Mouse (Mus musculus) liver, embryonic 14.5 days (tissue): ENCODE measurements at regions not wholly inside any gene's neighbourhood (a gene's known extent, or its start where the extent isn't known, plus 50 kb on each side); places are given as distances from the start of the nearest gene placed in this dataset.
A peak's percentile ranks its signal among the peaks of the same experiment; 100 is the strongest.

Source experiments
- ATAC-seq: fragments of 200-750 bp; cut with Nextera tagmentation; 2 replicates; pipeline ENCODE4 v1.8.0; 2017; ENCODE audit warnings: moderate number of reproducible peaks, mild to moderate bottlenecking, moderate library complexity; ENCODE audit not compliant: insufficient read depth
- DNase-seq, 3 experiments: peaks; one replicate each; pipeline ENCODE4 v3.0.0-alpha.2; 2012 to 2013; ENCODE audit warnings: low read depth in 3 of 3, low spot score in 3 of 3
- H3K27ac ChIP-seq: fragments of 300-500 bp; sonication (generic); 2 replicates; pipeline ENCODE4 v1.5.1; 2014; ENCODE audit warnings: moderate library complexity, mild to moderate bottlenecking, control low read depth, inconsistent platforms
- H3K27me3 ChIP-seq: fragments of 300-500 bp; sonication (generic); 2 replicates; pipeline ENCODE4 v1.6.1; 2014; ENCODE audit warnings: mild to moderate bottlenecking, low read length, moderate library complexity; ENCODE audit not compliant: control insufficient read depth, insufficient read depth
- H3K36me3 ChIP-seq: fragments of 300-500 bp; sonication (generic); replicated peaks from 2 replicates; pipeline ENCODE4 v1.6.1; 2014; ENCODE audit warnings: low read depth; ENCODE audit not compliant: control insufficient read depth, insufficient read depth
- H3K4me1 ChIP-seq, 2 experiments: fragments of 200-500 bp in 1 of 2; fragments of 300-500 bp in 1 of 2; sonication (generic) in 1 of 2; replicated peaks; 2 replicates each; pipeline ENCODE4 v1.6.1; 2012 to 2014; ENCODE audit warnings: antibody characterized with exemption in 1 of 2, inconsistent platforms in 1 of 2, low read length in 1 of 2; ENCODE audit not compliant: control insufficient read depth in 2 of 2, insufficient read depth in 2 of 2
- H3K4me2 ChIP-seq: fragments of 300-500 bp; sonication (generic); 2 replicates; pipeline ENCODE4 v1.6.1; 2014; ENCODE audit warnings: low read depth, mild to moderate bottlenecking, control low read depth, moderate library complexity
- H3K4me3 ChIP-seq, 2 experiments: fragments of 200-500 bp in 1 of 2; fragments of 300-500 bp in 1 of 2; sonication (generic) in 1 of 2; 2 replicates each; pipeline ENCODE4 v1.5.1; 2012 to 2014; ENCODE audit warnings: low read depth in 2 of 2, low read length in 2 of 2, mild to moderate bottlenecking in 2 of 2, control low read depth in 1 of 2, inconsistent platforms in 1 of 2, moderate library complexity in 1 of 2; ENCODE audit not compliant: insufficient read depth in 1 of 2
- H3K9ac ChIP-seq: fragments of 300-500 bp; sonication (generic); replicated peaks from 2 replicates; pipeline ENCODE4 v1.6.1; 2014; ENCODE audit warnings: mild to moderate bottlenecking, control low read depth, moderate library complexity
- H3K9me3 ChIP-seq: fragments of 300-500 bp; sonication (generic); 2 replicates; pipeline ENCODE4 v1.6.1; 2016; ENCODE audit warnings: low read length, mixed read lengths; ENCODE audit not compliant: control insufficient read depth
- CTCF ChIP-seq: IDR thresholded peaks from 2 replicates; pipeline ENCODE4 v1.5.1; 2016; ENCODE audit warnings: antibody characterized with exemption, low read depth, control low read depth
- EP300 ChIP-seq: IDR thresholded peaks from 2 replicates; pipeline ENCODE4 v1.6.1; 2016; ENCODE audit warnings: antibody characterized with exemption, low read depth
- WGBS: fragments of 180-500 bp; shearing (Covaris S2); extraction: QIAGEN DNeasy Blood & Tissue Kit; methylation state at CpG from one replicate; pipeline ENCODE4 v1.1.7; 2014; ENCODE audit not compliant: insufficient replicate concordance; 5-methylcytosine and 5-hydroxymethylcytosine counted together

- H3K27ac ChIP-seq = no peak overlapping the region
- no peak for ATAC-seq
Observed at GRCm38 (mm10) chr10:65084446-65084845, 994.4 kb upstream of the Lrrtm3 start.

GRCm38 (mm10) chr10:65081638-65082037 lies 991.6 kb upstream of the Lrrtm3 start:
- Histone ChIP-seq H3K36me3 (no peaks in the 10 kb centered on the region), H3K4me1 (no peaks in the 10 kb centered on the region), H3K27ac (no peak overlapping the region), H3K9me3 (no peaks in the 10 kb centered on the region), H3K27me3 (no peaks in the 10 kb centered on the region), H3K4me3 (no peak overlapping the region), H3K4me2 (no peak overlapping the region), H3K9ac (no peak overlapping the region)
- TF ChIP-seq EP300 = no peak
- no peak for TF ChIP-seq CTCF
- 59% methylated on average over 1 of the region's 1 CpGs for WGBS
- DNase-seq = no peak
- ATAC-seq = no peak

More at GRCm38 (mm10) chr10:65084446-65084845, 994.4 kb upstream of the Lrrtm3 start:
- no peaks in the 10 kb centered on the region for H3K9me3 ChIP-seq
- no peak overlapping the region for H3K4me3 ChIP-seq
- no peaks in the 10 kb centered on the region for H3K36me3 ChIP-seq
- H3K4me2 ChIP-seq = no peak overlapping the region
- H3K9ac ChIP-seq = no peak overlapping the region
- no peak for TF ChIP-seq EP300
- no peak for TF ChIP-seq CTCF
- no peaks in the 10 kb centered on the region for H3K4me1 ChIP-seq
- no peaks in the 10 kb centered on the region for H3K27me3 ChIP-seq
- DNase-seq = no peak
- WGBS = 50% methylated on average over 2 of the region's 2 CpGs

GRCm38 (mm10) chr10:65058086-65058485 lies 968.0 kb upstream of the Lrrtm3 start:
- DNase-seq (peak in 2 of 3 experiments; percentile 9 to 12), ATAC-seq (peak; percentile 58; the same call in 1 of the 2 replicates)
- TF ChIP-seq EP300 (no peak), CTCF (no peak)
- H3K9me3 ChIP-seq = no peaks in the 10 kb centered on the region
- no peak overlapping the region for H3K27ac ChIP-seq
- no peaks in the 10 kb centered on the region for H3K4me1 ChIP-seq
- no peak overlapping the region for H3K4me2 ChIP-seq
- no peaks in the 10 kb centered on the region for H3K27me3 ChIP-seq
- H3K9ac ChIP-seq = no peak overlapping the region
- no peak overlapping the region for H3K4me3 ChIP-seq
- H3K36me3 ChIP-seq = no peaks in the 10 kb centered on the region
